Mouse (Mus musculus) spleen, adult 2 months (tissue): ENCODE data around the gene Epm2aip1.

Experiments used
- CTCF ChIP-seq: fragments of 200-500 bp; IDR thresholded peaks from 2 replicates; pipeline ENCODE4 v1.5.1; 2011; ENCODE audit warnings: mild to moderate bottlenecking, inconsistent platforms; ENCODE audit not compliant: insufficient read depth, insufficient read length, insufficient replicate concordance; ENCODE audit errors: extremely low read depth
- POLR2A ChIP-seq: fragments of 200-500 bp; IDR thresholded peaks from 2 replicates; pipeline ENCODE4 v1.6.1; 2011; ENCODE audit warnings: low read depth, low read length, inconsistent platforms

GRCm38 (mm10) chr9:111271056-111271433 is 684 bp upstream of the Epm2aip1 start:
- no peak for TF ChIP-seq CTCF
- TF ChIP-seq POLR2A = no peak
